16 mouse cellular contexts compared by ENCODE assay signal in genomic region chr12:8337286-8338060, GRCm38 (mm10). TPM values are rescaled to one million over a fixed set of nuclear protein-coding genes. Genes with fewer than 3 reads are reported as not detected.
DNase-seq lines count a peak whose midpoint lies in the region; ATAC-seq and TF ChIP-seq lines count a peak whose summit lies in the region.
"Had no signal": no experiment of that assay in that cellular context is flagged by ENCODE, and none has a peak within 500 bp of the region (broad histone marks: within the 10 kb centered on the region; RNA-seq: fewer than 3 reads in every experiment).

No protein-coding gene starts in this region.

- 63% methylated on average over 12 of the region's 12 CpGs for WGBS in kidney, adult 2 months

- no peak for DNase-seq in frontal cortex, adult 2 months (ENCODE audit: extremely low spot score in 1 of 2, low spot score in 1 of 2)
- DNase-seq in kidney, adult 2 months, result peak; percentile 49
- no peak for DNase-seq in kidney, postnatal 10 days
- DNase-seq in Muller cell, postnatal 12 days (ENCODE audit: inconsistent ontology term), result peak; percentile 60
- DNase-seq in embryo, embryonic 10.5 days (ENCODE audit: low spot score), result no peak
- no peak for DNase-seq in MN1 (ENCODE audit: low spot score)
- DNase-seq: cerebellum, postnatal 10 days; layer of hippocampus, postnatal 36 days; right cerebral cortex, postnatal 14 days; thymus, postnatal 36 days had no signal

- peaks cover 12% of the 10 kb centered on the region for H3K4me1 ChIP-seq in kidney, adult 2 months (ENCODE audit: control insufficient read depth, insufficient read depth, low read length)

- H3K27ac ChIP-seq in kidney, adult 2 months (ENCODE audit: insufficient read depth, low read depth, low read length), result no peak overlapping the region
- H3K27ac ChIP-seq: kidney, embryonic 15.5 days had no signal

- no peaks in the 10 kb centered on the region; the same call in 1 of the 2 replicates for H3K36me3 ChIP-seq in kidney, adult 2 months (ENCODE audit: control insufficient read depth, insufficient read depth, low read length)

- no peak overlapping the region for H3K4me3 ChIP-seq in kidney, adult 2 months (ENCODE audit: insufficient read depth, low read depth, low read length)
- H3K4me3 ChIP-seq: kidney, embryonic 15.5 days had no signal

- 0 out of 2 replicates have a peak, but pooled peaks have one; percentile 4 for TF ChIP-seq CTCF in kidney, adult 2 months (conservative IDR thresholded peaks at IDR 0.05; ENCODE audit: insufficient read depth, insufficient read length, low read depth, low read length)

- no peaks in the 10 kb centered on the region for H3K27me3 ChIP-seq in kidney, adult 2 months (replicated peaks; ENCODE audit: control insufficient read depth, insufficient read depth, low read length)
- H3K27me3 ChIP-seq: kidney, embryonic 15.5 days had no signal

- TF ChIP-seq POLR2A in kidney, adult 2 months (IDR thresholded peaks at IDR 0.05; ENCODE audit: low read depth, low read length), result no peak

- ATAC-seq in frontal cortex, adult (ENCODE audit: low TSS enrichment), result peak; percentile 29
- 0 out of 2 replicates have a peak, but pooled peaks have one; percentile 8 for ATAC-seq in common myeloid progenitor, adult 5-6 weeks (replicated peaks; ENCODE audit: low read depth, poor library complexity, severe bottlenecking)

RNA-seq across cellular contexts. Expression of gene Hs1bp3, which starts 24.2 kb away (rescaled TPM):
- 12.8 and 13.5 TPM in 2 replicates for polyA plus RNA-seq in frontal cortex, adult 2 months (2012; rRNA removed)
- polyA plus RNA-seq in kidney, adult 2 months (2012; rRNA removed), result 25.3 and 27.7 TPM in 2 replicates
- 1.4 and 6.9 TPM in 2 replicates for total RNA-seq in common myeloid progenitor, adult 5-6 weeks (2017)

RNA-seq across cellular contexts. Expression of gene Gdf7, which starts 35.7 kb away (rescaled TPM):
- polyA plus RNA-seq in frontal cortex, adult 2 months (2012; rRNA removed), result 0.08 and 0.26 TPM in 2 replicates
- polyA plus RNA-seq in kidney, adult 2 months (2012; rRNA removed), result 1.1 and 1.5 TPM in 2 replicates
- total RNA-seq in common myeloid progenitor, adult 5-6 weeks (2017), result not detected in 2 replicates
- total RNA-seq: neutrophil, adult 5-6 weeks had no signal
- polyA plus RNA-seq: heart, embryonic 16.5 days; stomach, embryonic 14.5 days had no signal

Comparison
In these comparisons a context has a peak if more than half of its experiments do, and no peak if none do; other contexts are left out.
1. DNase-seq: peak in kidney, adult 2 months (single experiment) and Muller cell, postnatal 12 days (single experiment); none in frontal cortex, adult 2 months (0 of 2), kidney, postnatal 10 days (single experiment), embryo, embryonic 10.5 days (single experiment) and MN1 (single experiment).